Mouse (Mus musculus): ENCODE measurements around the gene Insl3.

GRCm38 (mm10) chr8:71702923-71703322 is 13.9 kb downstream of the Insl3 start:
- no peak for TF ChIP-seq CTCF (IDR thresholded peaks at IDR 0.05; ENCODE audit: insufficient read depth, low read length)
- TF ChIP-seq POLR2A (IDR thresholded peaks at IDR 0.05; ENCODE audit: borderline replicate concordance, extremely low read depth, low read depth, low read length), result no peak

All from lung, adult 2 months (tissue).